Mouse (Mus musculus): ENCODE data around the gene Psmd13. TPM values are rescaled to one million over a fixed set of nuclear protein-coding genes. Genes with fewer than 3 reads are reported as not detected.
"Not testable (repeated sequence)": the region's sequence is repeated elsewhere in the genome, so short reads cannot be mapped to it uniquely, and the experiment has no call there.

The Psmd13 gene
- polyA plus RNA-seq, 1 experiment from 2014 or later: 282 TPM

DNA sequence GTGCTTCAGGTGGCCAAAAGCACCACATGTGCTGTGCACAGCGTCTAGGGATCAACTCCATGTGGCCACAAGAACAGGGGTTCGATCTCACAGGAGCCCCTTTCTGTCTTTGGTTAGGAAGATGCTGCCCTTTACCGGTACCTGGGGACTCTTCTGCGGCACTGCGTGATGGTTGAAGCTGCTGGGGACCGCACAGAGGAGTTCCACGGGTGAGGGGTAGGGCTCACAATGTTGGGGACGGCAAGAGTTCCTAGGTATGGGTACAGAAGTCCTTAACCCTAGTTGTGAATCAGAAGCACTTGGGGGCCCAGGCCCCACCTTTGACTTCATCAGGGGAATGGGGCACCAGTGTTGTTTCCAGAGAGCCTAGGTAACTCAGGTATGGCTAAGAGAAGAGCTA lies 23.0 kb upstream of the Psmd13 start:
- 96% methylated on average over 8 of the region's 8 CpGs for WGBS
- H3K9me3 ChIP-seq (replicated peaks): no peaks in the 10 kb centered on the region
- H3K4me3 ChIP-seq: peak overlapping the region; percentile 75
- H3K36me3 ChIP-seq: peaks cover 63% of the 10 kb centered on the region
- H3K27ac ChIP-seq: no peak overlapping the region
- no peaks in the 10 kb centered on the region for H3K27me3 ChIP-seq
- ATAC-seq (ENCODE audit: low FRiP score): no peak
- H3K4me1 ChIP-seq: peaks cover 31% of the 10 kb centered on the region
- peak overlapping the region; percentile 95 for H3K9ac ChIP-seq
- H3K4me2 ChIP-seq (replicated peaks): peak overlapping the region; percentile 99

GRCm38 (mm10) chr7:140859997-140860396 lies 21.8 kb upstream of the Psmd13 start:
- H3K9ac ChIP-seq: no peak overlapping the region
- no peak for ATAC-seq (ENCODE audit: low FRiP score)
- WGBS: 68% methylated on average over 6 of the region's 6 CpGs
- no peak overlapping the region for H3K4me2 ChIP-seq (replicated peaks)
- H3K4me1 ChIP-seq: peaks cover 29% of the 10 kb centered on the region
- no peaks in the 10 kb centered on the region for H3K9me3 ChIP-seq (replicated peaks)
- no peak overlapping the region for H3K4me3 ChIP-seq
- H3K36me3 ChIP-seq: peaks cover 63% of the 10 kb centered on the region
- H3K27me3 ChIP-seq: no peaks in the 10 kb centered on the region
- H3K27ac ChIP-seq: no peak overlapping the region

DNA sequence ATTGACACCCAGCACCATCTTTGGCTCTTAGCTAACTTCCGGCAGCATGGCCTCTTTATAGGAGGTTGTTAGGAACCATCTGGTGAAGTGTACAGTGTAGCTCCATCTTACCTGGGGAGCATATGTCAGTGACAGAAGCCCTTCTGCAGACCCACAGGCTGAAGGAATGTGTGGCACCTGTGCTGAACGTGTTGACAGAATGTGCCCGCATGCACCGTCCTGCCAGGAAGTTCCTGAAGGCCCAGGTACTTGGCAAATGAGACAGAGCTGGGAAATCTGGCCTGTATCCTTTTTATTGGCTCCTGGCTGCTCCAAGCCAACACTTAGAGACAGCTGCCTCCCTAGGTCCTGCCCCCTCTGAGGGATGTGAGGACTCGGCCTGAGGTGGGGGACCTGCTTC lies 21.0 kb upstream of the Psmd13 start:
- 92% methylated on average over 5 of the region's 5 CpGs for WGBS
- H3K9me3 ChIP-seq (replicated peaks): no peaks in the 10 kb centered on the region
- no peak overlapping the region for H3K9ac ChIP-seq
- no peaks in the 10 kb centered on the region for H3K27me3 ChIP-seq
- H3K27ac ChIP-seq: no peak overlapping the region
- H3K4me1 ChIP-seq: peaks cover 22% of the 10 kb centered on the region
- peaks cover 63% of the 10 kb centered on the region for H3K36me3 ChIP-seq
- no peak overlapping the region for H3K4me2 ChIP-seq (replicated peaks)
- ATAC-seq (ENCODE audit: low FRiP score): no peak
- no peak overlapping the region for H3K4me3 ChIP-seq

DNA sequence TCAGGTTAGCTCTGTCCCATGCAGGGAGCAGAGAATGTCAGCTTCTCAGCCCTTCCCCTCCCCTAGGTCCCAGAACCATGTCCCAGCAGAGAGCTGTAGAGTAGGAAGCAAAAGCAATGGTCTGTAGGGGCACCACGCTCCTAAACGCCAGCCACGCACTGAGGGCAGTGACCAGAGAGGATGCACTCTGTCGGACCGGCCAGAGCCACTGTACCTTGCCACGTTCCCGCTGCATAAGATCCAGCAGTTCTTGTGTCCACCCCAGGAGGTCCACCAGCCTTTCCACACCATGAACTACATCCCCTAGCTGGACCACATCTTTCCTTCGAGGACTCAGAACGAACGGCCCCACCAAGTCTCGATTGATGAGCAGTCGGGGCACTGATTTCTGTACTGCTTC lies 17.0 kb upstream of the Psmd13 start:
- Histone ChIP-seq H3K4me2 (replicated peaks) (no peak overlapping the region), H3K36me3 (peaks cover 61% of the 10 kb centered on the region), H3K27ac (no peak overlapping the region), H3K9ac (no peak overlapping the region), H3K4me1 (peaks cover under 1% of the 10 kb centered on the region; the same call in 1 of the 2 replicates), H3K27me3 (no peaks in the 10 kb centered on the region), H3K9me3 (replicated peaks) (no peaks in the 10 kb centered on the region), H3K4me3 (no peak overlapping the region)
- 90% methylated on average over 12 of the region's 12 CpGs for WGBS
- ATAC-seq (ENCODE audit: low FRiP score): no peak

DNA sequence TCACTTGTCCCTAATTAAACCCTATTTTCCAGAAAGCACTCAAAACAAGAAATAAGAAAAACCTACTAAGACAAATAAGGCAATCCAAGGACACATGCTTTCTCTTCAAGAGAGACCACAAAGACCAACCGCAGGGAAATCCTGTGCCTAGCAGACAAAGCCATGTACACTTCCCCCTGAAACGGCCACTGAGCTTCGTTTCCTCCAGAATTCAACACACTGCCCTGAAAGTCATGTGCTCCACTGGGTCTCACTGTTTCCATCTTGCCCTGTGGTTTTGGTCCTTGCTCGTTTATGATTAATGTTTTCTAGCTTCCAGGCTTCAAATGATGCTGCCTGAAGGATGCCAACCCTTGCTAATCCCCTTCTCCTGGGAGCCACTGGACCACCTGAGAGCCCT lies 7.5 kb upstream of the Psmd13 start:
- no peak overlapping the region for H3K4me2 ChIP-seq (replicated peaks)
- peaks cover 24% of the 10 kb centered on the region for H3K36me3 ChIP-seq
- no peak for ATAC-seq (ENCODE audit: low FRiP score)
- H3K9me3 ChIP-seq (replicated peaks): no peaks in the 10 kb centered on the region
- H3K27ac ChIP-seq: no peak overlapping the region
- H3K27me3 ChIP-seq: no peaks in the 10 kb centered on the region
- 95% methylated on average over 4 of the region's 4 CpGs for WGBS
- no peak overlapping the region for H3K4me3 ChIP-seq
- no peaks in the 10 kb centered on the region for H3K4me1 ChIP-seq
- no peak overlapping the region for H3K9ac ChIP-seq

- H3K4me2 ChIP-seq (replicated peaks): no peak overlapping the region
- peaks cover 18% of the 10 kb centered on the region for H3K36me3 ChIP-seq
- peaks cover 6% of the 10 kb centered on the region for H3K4me1 ChIP-seq
- whole genome bisulfite sequencing: 83% methylated on average over 6 of the region's 6 CpGs
- ATAC-seq (ENCODE audit: low FRiP score): no peak
- no peak overlapping the region for H3K4me3 ChIP-seq
- H3K27ac ChIP-seq: no peak overlapping the region
- H3K9ac ChIP-seq: no peak overlapping the region
- no peaks in the 10 kb centered on the region for H3K27me3 ChIP-seq
- no peaks in the 10 kb centered on the region for H3K9me3 ChIP-seq (replicated peaks)
Measured at GRCm38 (mm10) chr7:140877364-140877763, 4.4 kb upstream of the Psmd13 start.

GRCm38 (mm10) chr7:140879355-140879754 lies 2.4 kb upstream of the Psmd13 start:
- Histone ChIP-seq H3K4me3 (no peak overlapping the region), H3K4me1 (peaks cover 16% of the 10 kb centered on the region), H3K9me3 (replicated peaks) (no peaks in the 10 kb centered on the region), H3K36me3 (peaks cover 11% of the 10 kb centered on the region; the same call in 1 of the 2 replicates), H3K4me2 (replicated peaks) (no peak overlapping the region), H3K9ac (no peak overlapping the region), H3K27ac (no peak overlapping the region), H3K27me3 (no peaks in the 10 kb centered on the region)
- ATAC-seq (ENCODE audit: low FRiP score): no peak
- 91% methylated on average over 7 of the region's 7 CpGs for WGBS

DNA sequence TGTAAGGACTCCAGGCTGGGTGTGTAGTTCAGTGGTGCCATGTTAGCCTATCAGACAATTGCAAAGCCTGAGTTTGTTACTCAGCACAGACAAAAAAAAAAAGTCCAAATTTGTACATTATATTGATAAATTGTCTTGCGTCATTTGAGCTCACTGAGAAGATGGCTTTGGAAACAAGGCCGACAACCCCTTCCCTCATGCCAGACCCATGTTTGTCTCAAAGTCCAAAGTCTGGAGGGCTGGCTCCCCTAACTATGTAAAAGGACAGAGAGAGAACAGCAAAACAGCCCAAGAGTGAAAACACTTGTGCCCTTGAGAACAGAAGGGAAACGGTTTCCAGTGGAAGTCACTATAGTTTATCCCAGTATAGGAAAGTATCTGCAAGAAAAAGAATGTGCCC lies 1.3 kb upstream of the Psmd13 start:
- H3K4me3 ChIP-seq: no peak overlapping the region
- no peaks in the 10 kb centered on the region for H3K27me3 ChIP-seq

DNA sequence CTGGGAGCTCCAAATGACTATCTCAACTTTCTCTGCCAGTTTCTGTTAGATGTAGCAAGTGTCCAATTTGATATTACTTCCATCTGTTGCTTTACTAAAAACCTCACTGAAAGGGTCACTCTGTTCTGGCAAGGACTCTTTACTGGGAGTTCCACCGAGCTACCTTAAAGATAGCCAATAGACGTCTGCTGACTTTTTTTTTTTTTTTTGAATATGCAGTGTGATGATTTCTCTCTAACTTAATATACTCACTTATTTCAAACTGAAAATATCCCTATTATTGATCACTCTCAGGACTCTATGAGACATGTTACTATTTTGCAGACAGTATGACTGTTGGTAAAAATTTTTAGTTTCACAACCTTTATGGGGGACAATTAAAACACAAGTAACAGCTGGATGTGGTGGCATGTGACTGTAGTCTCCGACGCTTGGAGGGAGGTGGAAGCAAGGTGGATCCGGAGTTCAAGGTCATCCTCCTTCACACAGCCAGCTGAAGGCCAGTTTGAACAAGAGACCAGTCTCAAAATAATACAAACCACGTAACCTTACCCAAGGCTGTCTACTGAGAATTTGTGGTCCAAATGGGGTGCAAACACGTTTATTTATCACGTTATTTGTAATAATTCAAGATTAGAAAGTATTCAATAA lies 778 bp upstream of the Psmd13 start:
- Histone ChIP-seq H3K9ac (peak overlapping the region; percentile 84), H3K4me3 (peak overlapping the region; percentile 76), H3K9me3 (replicated peaks) (no peaks in the 10 kb centered on the region), H3K4me1 (peaks cover 16% of the 10 kb centered on the region), H3K27ac (no peak overlapping the region), H3K4me2 (replicated peaks) (peak overlapping the region; percentile 69), H3K36me3 (peaks cover 12% of the 10 kb centered on the region; the same call in 1 of the 2 replicates), H3K27me3 (no peaks in the 10 kb centered on the region)
- WGBS: 27% methylated on average over 8 of the region's 8 CpGs
- ATAC-seq (ENCODE audit: low FRiP score): no peak

More for the DNA sequence above, 1.3 kb upstream of the Psmd13 start:
- Histone ChIP-seq H3K4me1 (peaks cover 16% of the 10 kb centered on the region), H3K9ac (no peak overlapping the region), H3K4me2 (replicated peaks) (no peak overlapping the region), H3K36me3 (0 out of 2 replicates have a peak, but pooled peaks cover 7% of the 10 kb centered on the region), H3K27ac (no peak overlapping the region), H3K9me3 (replicated peaks) (no peaks in the 10 kb centered on the region)
- WGBS: 89% methylated on average over 3 of the region's 3 CpGs
- ATAC-seq (ENCODE audit: low FRiP score): no peak

GRCm38 (mm10) chr7:140882469-140882803 lies 668 bp downstream of the Psmd13 start:
- peak overlapping the region; percentile 79; the same call in 1 of the 2 replicates for H3K27ac ChIP-seq
- peaks cover 16% of the 10 kb centered on the region for H3K4me1 ChIP-seq
- H3K27me3 ChIP-seq: no peaks in the 10 kb centered on the region
- no peaks in the 10 kb centered on the region for H3K9me3 ChIP-seq (replicated peaks)
- ATAC-seq (ENCODE audit: low FRiP score): peak; percentile 76
- H3K36me3 ChIP-seq: peaks cover 24% of the 10 kb centered on the region
- H3K4me3 ChIP-seq: peak overlapping the region; percentile 76
- H3K9ac ChIP-seq: peak overlapping the region; percentile 84
- peak overlapping the region; percentile 69 for H3K4me2 ChIP-seq (replicated peaks)
- WGBS: under 1% methylated on average over 12 of the region's 12 CpGs

GRCm38 (mm10) chr7:140890636-140891035 lies 8.9 kb downstream of the Psmd13 start:
- 96% methylated on average over 16 of the region's 16 CpGs for WGBS
- not testable (repeated sequence) for ATAC-seq (ENCODE audit: low FRiP score); H3K27ac ChIP-seq

DNA sequence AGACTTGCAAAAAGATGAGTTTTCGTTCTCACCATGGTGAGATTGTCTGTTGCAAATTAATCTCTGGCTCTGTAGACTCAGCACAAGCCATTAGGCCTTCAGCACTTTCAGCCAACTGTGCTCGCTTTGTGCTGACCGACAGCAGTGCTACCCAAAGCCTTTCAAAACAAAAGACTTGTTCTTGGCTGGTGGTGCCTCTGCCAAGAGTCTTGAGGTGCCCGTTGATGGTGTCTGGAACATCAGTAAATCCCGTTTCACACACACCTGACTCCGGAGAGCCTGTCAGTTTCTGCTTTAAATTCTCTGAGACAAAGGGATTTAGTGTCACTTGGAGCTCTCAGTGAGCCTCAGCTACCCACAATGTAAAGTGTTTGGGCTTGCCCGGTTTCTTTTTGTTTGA lies 12.3 kb downstream of the Psmd13 start:
- Histone ChIP-seq H3K4me2 (replicated peaks) (no peak overlapping the region), H3K9ac (no peak overlapping the region), H3K4me3 (no peak overlapping the region), H3K27me3 (no peaks in the 10 kb centered on the region), H3K36me3 (peaks cover 76% of the 10 kb centered on the region), H3K4me1 (no peaks in the 10 kb centered on the region), H3K9me3 (replicated peaks) (no peaks in the 10 kb centered on the region), H3K27ac (no peak overlapping the region)
- 94% methylated on average over 7 of the region's 7 CpGs for WGBS
- no peak for ATAC-seq (ENCODE audit: low FRiP score)

More at GRCm38 (mm10) chr7:140890636-140891035, 8.9 kb downstream of the Psmd13 start:
- not testable (repeated sequence) for H3K4me3 ChIP-seq; H3K9ac ChIP-seq; H3K4me2 ChIP-seq (replicated peaks); H3K27me3 ChIP-seq; H3K9me3 ChIP-seq (replicated peaks); H3K4me1 ChIP-seq
- H3K36me3 ChIP-seq: peaks cover 77% of the 10 kb centered on the region

GRCm38 (mm10) chr7:140894611-140895010 lies 12.8 kb downstream of the Psmd13 start:
- ATAC-seq (ENCODE audit: low FRiP score): no peak
- Histone ChIP-seq H3K27me3 (no peaks in the 10 kb centered on the region), H3K4me3 (no peak overlapping the region), H3K4me1 (no peaks in the 10 kb centered on the region), H3K4me2 (replicated peaks) (no peak overlapping the region), H3K9me3 (replicated peaks) (no peaks in the 10 kb centered on the region), H3K36me3 (peaks cover 75% of the 10 kb centered on the region), H3K9ac (no peak overlapping the region), H3K27ac (no peak overlapping the region)
- 95% methylated on average over 3 of the region's 3 CpGs for WGBS
